Mouse (Mus musculus) myocyte (in vitro differentiated cells): ENCODE measurements around the gene Nars2. TPM values are rescaled to one million over a fixed set of nuclear protein-coding genes. Genes with fewer than 3 reads are reported as not detected.

Source experiments
- H3K27me3 ChIP-seq: one replicate; pipeline ENCODE4 v1.6.1; 2011; ENCODE audit not compliant: control insufficient read depth, insufficient read depth, insufficient read length
- H3K36me3 ChIP-seq: one replicate; pipeline ENCODE4 v1.6.1; 2011; ENCODE audit not compliant: control insufficient read depth, insufficient read depth
- H3K4me2 ChIP-seq: one replicate; pipeline ENCODE4 v1.6.1; 2011; ENCODE audit warnings: low read depth, control low read depth
- H3K4me3 ChIP-seq: one replicate; pipeline ENCODE4 v1.5.1; 2011; ENCODE audit warnings: mild to moderate bottlenecking, control low read depth, moderate library complexity
- H3K79me2 ChIP-seq: one replicate; pipeline ENCODE4 v1.6.1; 2011; ENCODE audit not compliant: control insufficient read depth, insufficient read depth
- H3ac ChIP-seq: one replicate; pipeline ENCODE4 v1.6.1; 2011; ENCODE audit not compliant: control insufficient read depth, insufficient read length
- CEBPB ChIP-seq: IDR thresholded peaks from 2 replicates; pipeline ENCODE4 v1.6.1; 2011; ENCODE audit warnings: mild to moderate bottlenecking, moderate library complexity; ENCODE audit not compliant: poor library complexity, insufficient read depth, severe bottlenecking
- E2F4 ChIP-seq: IDR thresholded peaks from one replicate; pipeline ENCODE4 v1.6.1; 2011; ENCODE audit warnings: mild to moderate bottlenecking, control low read depth, moderate library complexity; ENCODE audit not compliant: insufficient read depth
- MAX ChIP-seq: IDR thresholded peaks from one replicate; pipeline ENCODE4 v1.6.1; 2011; ENCODE audit warnings: low read depth, mild to moderate bottlenecking, control low read depth
- MYOD1 ChIP-seq, 3 experiments: IDR thresholded peaks; one replicate each; pipeline ENCODE4 v1.6.1; 2011; ENCODE audit warnings: control low read depth in 2 of 3, low read depth in 2 of 3, mild to moderate bottlenecking in 2 of 3, moderate library complexity in 1 of 3; ENCODE audit not compliant: insufficient read length in 2 of 3, control insufficient read depth in 1 of 3
- MYOG ChIP-seq, 3 experiments: IDR thresholded peaks; one replicate each; pipeline ENCODE4 v1.6.1; 2011; ENCODE audit warnings: control low read depth in 2 of 3, low read depth in 2 of 3, mild to moderate bottlenecking in 2 of 3; ENCODE audit not compliant: insufficient read length in 2 of 3, control insufficient read depth in 1 of 3, insufficient read depth in 1 of 3
- POLR2A ChIP-seq: IDR thresholded peaks from one replicate; pipeline ENCODE4 v1.6.1; 2011; ENCODE audit warnings: low read depth, mild to moderate bottlenecking, control low read depth, moderate library complexity; ENCODE audit not compliant: insufficient read length
- POLR2AphosphoS2 ChIP-seq: IDR thresholded peaks from one replicate; pipeline ENCODE4 v1.6.1; 2011; ENCODE audit warnings: low read depth, control low read depth; ENCODE audit not compliant: insufficient read length
- REST ChIP-seq: IDR thresholded peaks from one replicate; pipeline ENCODE4 v1.6.1; 2011; ENCODE audit warnings: mild to moderate bottlenecking, control low read depth, moderate library complexity; ENCODE audit not compliant: insufficient read depth, insufficient read length
- SRF ChIP-seq: IDR thresholded peaks from one replicate; pipeline ENCODE4 v1.6.1; 2011; ENCODE audit warnings: low read depth; ENCODE audit not compliant: control insufficient read depth, insufficient read length
- TCF12 ChIP-seq: IDR thresholded peaks from one replicate; pipeline ENCODE4 v1.6.1; 2011; ENCODE audit warnings: mild to moderate bottlenecking, control low read depth; ENCODE audit not compliant: poor library complexity, insufficient read depth, severe bottlenecking
- TCF3 ChIP-seq: IDR thresholded peaks from one replicate; pipeline ENCODE4 v1.6.1; 2011; ENCODE audit warnings: low read depth, control low read depth; ENCODE audit not compliant: insufficient read length
- USF1 ChIP-seq: IDR thresholded peaks from one replicate; pipeline ENCODE4 v1.6.1; 2011; ENCODE audit warnings: low read depth, mild to moderate bottlenecking, control low read depth, moderate library complexity
- polyA plus RNA-seq: library from polyadenylated mRNA; unstranded; fragments of >200 nt; fragmentation: generic; extraction: Trizol; gene quantifications from one replicate; pipeline ENCODE4 v1.2.1, GENCODE M21; 2012; ENCODE audit warnings: missing spikeins

Gene Nars2
- polyA plus RNA-seq, 1 experiment, result 6.7 TPM

- Histone ChIP-seq H3K4me3 (no peak overlapping the region), H3K27me3 (no peaks in the 10 kb centered on the region), H3ac (no peak overlapping the region), H3K79me2 (no peaks in the 10 kb centered on the region), H3K36me3 (no peaks in the 10 kb centered on the region), H3K4me2 (no peak overlapping the region)
- no peak for TF ChIP-seq SRF
- no peak for TF ChIP-seq MAX
- TF ChIP-seq POLR2AphosphoS2, result no peak
- TF ChIP-seq TCF12, result no peak
- no peak for TF ChIP-seq CEBPB
- no peak for TF ChIP-seq E2F4
- TF ChIP-seq MYOG (IDR thresholded peaks at IDR 0.05; ENCODE audit: control insufficient read depth in 1 of 3, insufficient read depth in 1 of 3, insufficient read length in 2 of 3, low read depth in 2 of 3), result no peak
- TF ChIP-seq POLR2A, result no peak
- TF ChIP-seq TCF3, result no peak
- TF ChIP-seq USF1, result no peak
- TF ChIP-seq REST, result no peak
- no peak for TF ChIP-seq MYOD1 (IDR thresholded peaks at IDR 0.05; ENCODE audit: control insufficient read depth in 1 of 3, insufficient read length in 2 of 3, low read depth in 2 of 3)
Observed at GRCm38 (mm10) chr7:97019303-97019702, 68.0 kb downstream of the Nars2 start.

- Histone ChIP-seq H3K4me3 (no peak overlapping the region), H3K27me3 (no peaks in the 10 kb centered on the region), H3K36me3 (peaks cover 4% of the 10 kb centered on the region), H3K4me2 (no peak overlapping the region), H3ac (no peak overlapping the region), H3K79me2 (no peaks in the 10 kb centered on the region)
- TF ChIP-seq POLR2AphosphoS2 (no peak), USF1 (no peak)
Observed at GRCm38 (mm10) chr7:97026772-97027358, 75.6 kb downstream of the Nars2 start.

- no peak for TF ChIP-seq POLR2AphosphoS2
- no peak for TF ChIP-seq TCF3
- no peak for TF ChIP-seq REST
- TF ChIP-seq SRF, result no peak
- no peak for TF ChIP-seq MYOD1 (IDR thresholded peaks at IDR 0.05; ENCODE audit: control insufficient read depth in 1 of 3, insufficient read length in 2 of 3, low read depth in 2 of 3)
- TF ChIP-seq USF1, result no peak
- no peak for TF ChIP-seq MYOG (IDR thresholded peaks at IDR 0.05; ENCODE audit: control insufficient read depth in 1 of 3, insufficient read depth in 1 of 3, insufficient read length in 2 of 3, low read depth in 2 of 3)
- no peak for TF ChIP-seq TCF12
- no peak for TF ChIP-seq CEBPB
- TF ChIP-seq MAX, result no peak
- no peak for TF ChIP-seq POLR2A
- no peak for TF ChIP-seq E2F4
- no peaks in the 10 kb centered on the region for H3K79me2 ChIP-seq
- peaks cover 8% of the 10 kb centered on the region for H3K36me3 ChIP-seq
Observed at GRCm38 (mm10) chr7:97029151-97029550, 77.8 kb downstream of the Nars2 start.

DNA sequence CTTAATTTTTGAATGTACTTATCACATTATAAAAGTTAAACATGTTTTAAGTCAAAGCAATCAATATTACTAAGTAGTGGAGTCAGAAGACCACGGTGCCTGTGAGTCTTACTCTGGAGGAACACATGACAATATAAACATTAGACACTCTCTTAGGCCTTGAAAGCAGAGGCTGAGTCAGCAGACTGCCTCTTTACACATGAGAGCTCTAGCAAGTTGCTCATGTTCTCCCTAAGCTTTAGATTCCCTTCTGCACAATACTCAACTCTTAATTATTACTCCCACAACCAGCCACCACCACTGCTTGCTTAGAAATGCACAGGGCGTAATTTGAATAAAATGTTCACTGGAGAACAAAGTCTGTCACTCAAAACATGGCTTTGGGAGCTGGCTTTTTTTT, 81.1 kb downstream of the Nars2 start:
- H3K79me2 ChIP-seq, result no peaks in the 10 kb centered on the region
- no peak overlapping the region for H3K4me2 ChIP-seq
- no peak overlapping the region for H3K4me3 ChIP-seq
- peaks cover 11% of the 10 kb centered on the region for H3K36me3 ChIP-seq
- no peaks in the 10 kb centered on the region for H3K27me3 ChIP-seq
- TF ChIP-seq USF1 (no peak), CEBPB (no peak), MAX (no peak), REST (no peak), E2F4 (no peak)
- H3ac ChIP-seq, result no peak overlapping the region

More at GRCm38 (mm10) chr7:97029151-97029550, 77.8 kb downstream of the Nars2 start:
- no peak overlapping the region for H3K4me3 ChIP-seq
- H3K27me3 ChIP-seq, result no peaks in the 10 kb centered on the region
- H3K4me2 ChIP-seq, result no peak overlapping the region
- no peak overlapping the region for H3ac ChIP-seq

DNA sequence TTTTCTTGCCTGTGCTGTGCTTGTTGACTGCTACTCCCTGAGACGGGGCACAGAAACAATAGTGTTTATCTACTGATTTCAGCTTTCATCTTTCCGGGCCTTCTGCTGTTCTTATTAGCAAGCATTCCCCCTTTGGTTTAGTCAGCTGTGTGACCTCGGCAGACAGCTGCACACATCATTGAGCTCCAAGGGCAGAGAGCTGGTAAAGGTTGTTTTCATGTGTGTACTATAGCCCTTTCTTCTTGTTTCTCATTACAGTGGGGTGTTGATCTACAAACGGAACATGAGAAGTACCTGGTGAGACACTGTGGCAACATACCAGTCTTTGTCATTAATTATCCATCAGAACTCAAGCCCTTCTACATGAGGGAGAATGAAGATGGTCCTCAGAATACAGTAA, 88.3 kb downstream of the Nars2 start:
- peaks cover 3% of the 10 kb centered on the region for H3K36me3 ChIP-seq
- H3K4me3 ChIP-seq, result no peak overlapping the region
- no peak overlapping the region for H3ac ChIP-seq
- H3K79me2 ChIP-seq, result no peaks in the 10 kb centered on the region
- no peaks in the 10 kb centered on the region for H3K27me3 ChIP-seq
- H3K4me2 ChIP-seq, result no peak overlapping the region
- no peak for TF ChIP-seq POLR2AphosphoS2
- no peak for TF ChIP-seq CEBPB
- TF ChIP-seq TCF12, result no peak
- TF ChIP-seq MYOD1 (IDR thresholded peaks at IDR 0.05; ENCODE audit: control insufficient read depth in 1 of 3, insufficient read length in 2 of 3, low read depth in 2 of 3), result peak in 1 of 3 experiments; percentile 21
- no peak for TF ChIP-seq USF1
